Mouse (Mus musculus) brain, embryonic 14.5 days (tissue): Measurements from ENCODE around the gene Wdr62.

Experiments
- CTCF ChIP-seq: fragments of 200-500 bp; IDR thresholded peaks from 2 replicates; pipeline ENCODE4 v1.5.1; 2012; ENCODE audit warnings: inconsistent platforms, mild to moderate bottlenecking, moderate library complexity, borderline replicate concordance; ENCODE audit not compliant: insufficient read depth, insufficient read length; ENCODE audit errors: extremely low read depth
- POLR2A ChIP-seq: fragments of 200-500 bp; IDR thresholded peaks from 2 replicates; pipeline ENCODE4 v1.6.1; 2012; ENCODE audit warnings: mild to moderate bottlenecking, inconsistent platforms, borderline replicate concordance; ENCODE audit not compliant: poor library complexity, insufficient read depth, insufficient read length, severe bottlenecking; ENCODE audit errors: extremely low read depth

DNA sequence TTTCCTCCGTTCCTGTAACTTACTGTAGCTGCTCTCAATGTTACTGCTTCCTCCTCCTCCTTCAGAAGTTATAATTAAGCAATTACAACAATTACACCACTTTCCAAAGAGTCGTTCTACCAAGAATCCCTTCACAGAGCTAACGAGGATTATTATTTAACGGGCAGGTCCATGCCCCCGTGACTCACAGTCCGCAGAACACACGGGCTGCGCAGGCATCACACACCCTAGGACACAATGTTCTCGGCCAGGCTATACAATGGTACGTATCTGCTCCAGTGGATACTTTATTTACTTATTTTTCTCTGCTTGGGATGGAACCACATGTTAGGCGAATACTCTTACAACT lies 60.2 kb downstream of the Wdr62 start:
- TF ChIP-seq CTCF: no peak
- TF ChIP-seq POLR2A: no peak
